Mouse (Mus musculus): Measurements from ENCODE around the gene Tmem251.

Gene Tmem251

DNA sequence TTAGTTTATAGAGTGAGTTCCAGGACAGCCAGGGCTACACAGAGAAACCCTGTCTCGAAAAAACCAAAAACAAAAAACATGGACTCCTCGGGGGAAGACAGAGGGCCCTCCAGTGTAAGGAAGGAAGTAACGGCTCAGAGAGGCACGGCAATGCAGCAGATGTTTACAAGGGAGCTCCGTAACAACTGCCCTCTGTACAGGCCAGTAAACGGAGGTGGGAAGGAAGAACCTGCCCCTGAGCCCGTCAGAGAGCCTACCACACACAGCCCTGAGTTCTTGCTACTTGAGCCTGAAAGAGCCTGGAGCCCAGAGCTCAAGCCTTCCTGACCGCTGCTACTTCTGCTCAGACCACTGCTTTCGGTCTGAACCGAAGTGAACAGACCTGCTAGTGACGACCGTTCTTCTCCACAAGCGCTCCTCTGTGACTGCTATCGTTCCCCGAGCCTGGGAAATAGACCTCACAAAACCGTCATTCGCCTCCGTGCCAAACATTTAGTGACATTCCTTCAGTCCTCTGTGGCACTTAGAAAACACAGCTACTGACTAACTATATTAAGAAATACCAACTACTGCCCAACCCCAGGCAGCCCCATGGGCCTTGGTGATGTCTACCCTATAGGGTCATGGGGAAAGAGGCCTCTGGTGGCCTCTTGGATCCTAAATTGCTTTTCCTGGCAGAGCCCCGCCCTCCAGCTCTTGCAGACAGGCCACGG, 30.3 kb upstream of the Tmem251 start:
- no peak for DNase-seq

DNA sequence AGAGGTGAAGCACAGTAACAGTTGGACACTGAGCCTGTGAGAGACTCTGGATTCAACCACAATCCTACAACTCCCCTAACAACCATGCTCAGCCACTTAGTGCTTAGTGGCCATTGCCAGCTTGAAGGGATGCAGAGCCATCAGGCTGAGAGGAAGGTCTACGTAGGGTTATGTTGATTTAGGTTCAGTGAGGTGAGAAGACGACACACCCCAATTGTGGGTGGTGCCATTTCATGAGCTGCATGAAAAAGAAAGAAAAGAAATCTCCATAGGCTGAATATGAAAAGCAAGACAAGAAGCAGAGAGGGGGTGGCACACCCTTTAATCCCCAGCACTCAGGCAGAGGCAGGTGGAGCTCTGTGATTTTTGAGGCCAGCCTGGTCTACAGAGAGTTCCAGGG, 29.4 kb upstream of the Tmem251 start:
- no peak for DNase-seq

DNA sequence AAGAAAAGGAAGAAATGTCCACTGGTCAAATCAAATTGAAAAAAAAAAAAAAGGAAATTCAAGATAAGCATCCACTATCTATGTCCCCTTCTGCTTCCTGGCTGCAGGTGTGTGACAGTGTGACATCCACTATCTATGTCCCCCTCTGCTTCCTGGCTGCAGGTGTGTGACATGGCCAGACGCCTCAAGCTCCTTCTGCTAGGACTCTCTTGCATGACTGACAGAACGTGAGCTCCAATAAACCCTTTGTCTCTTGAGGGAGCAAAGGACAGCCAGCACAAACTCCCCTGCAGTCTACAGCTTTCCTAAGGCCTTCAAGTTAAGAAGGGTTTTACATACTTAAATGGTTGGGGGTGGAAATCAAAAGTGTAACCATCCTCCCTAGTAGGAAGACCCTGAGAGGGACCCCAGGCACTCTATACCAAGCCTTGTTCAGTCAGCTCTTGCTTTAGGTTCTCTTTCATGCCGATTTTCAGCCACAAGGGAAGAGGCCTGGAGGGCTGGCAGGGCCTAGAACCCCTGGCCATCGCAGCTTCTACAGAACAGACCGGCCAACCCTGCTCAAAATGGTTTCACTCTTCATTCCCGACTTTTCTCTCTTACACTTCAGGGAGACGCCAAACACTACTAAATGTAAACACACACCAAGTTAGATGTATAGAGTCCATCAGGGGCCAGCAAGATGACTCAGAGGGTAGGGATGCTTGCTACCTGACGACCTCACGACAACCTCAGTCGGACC, 28.7 kb upstream of the Tmem251 start:
- no peak for DNase-seq

DNA sequence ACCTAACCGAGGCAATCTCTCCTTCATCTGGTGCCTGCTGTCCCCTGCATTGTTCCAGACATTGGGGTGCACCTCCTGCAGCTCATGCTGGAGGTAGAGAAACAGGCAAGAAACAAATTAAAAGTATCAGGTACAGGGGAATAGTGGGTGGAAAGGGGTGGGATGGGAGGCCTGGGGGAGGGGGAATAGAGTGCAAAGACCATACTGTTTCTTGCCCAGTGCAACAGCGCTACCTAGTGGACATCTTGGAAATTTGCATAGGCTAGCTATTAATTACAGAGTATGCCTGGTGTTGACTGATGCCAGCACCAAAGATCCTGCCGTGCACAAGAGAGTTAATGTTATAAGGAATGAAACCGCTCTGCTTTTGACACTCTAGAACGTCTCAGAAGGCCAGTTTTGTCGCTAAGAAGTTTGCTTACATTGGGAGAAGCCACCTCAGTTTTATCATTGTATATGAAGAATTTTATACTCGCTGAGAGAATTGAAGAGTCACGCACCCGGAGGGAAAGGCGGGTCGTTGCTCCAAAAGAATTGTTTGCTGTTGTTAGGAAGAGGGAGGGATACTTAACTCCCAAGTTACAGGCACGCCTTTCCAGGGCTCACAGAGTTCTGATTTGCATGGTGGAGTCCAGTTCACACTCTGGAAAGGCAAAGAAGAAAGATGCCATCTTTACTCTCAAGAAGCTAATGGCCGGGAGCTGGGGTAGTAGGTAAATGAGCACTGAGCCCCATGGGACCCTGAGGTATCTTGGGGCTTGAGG, 23.8 kb upstream of the Tmem251 start:
- DNase-seq: peak; percentile 84

DNA sequence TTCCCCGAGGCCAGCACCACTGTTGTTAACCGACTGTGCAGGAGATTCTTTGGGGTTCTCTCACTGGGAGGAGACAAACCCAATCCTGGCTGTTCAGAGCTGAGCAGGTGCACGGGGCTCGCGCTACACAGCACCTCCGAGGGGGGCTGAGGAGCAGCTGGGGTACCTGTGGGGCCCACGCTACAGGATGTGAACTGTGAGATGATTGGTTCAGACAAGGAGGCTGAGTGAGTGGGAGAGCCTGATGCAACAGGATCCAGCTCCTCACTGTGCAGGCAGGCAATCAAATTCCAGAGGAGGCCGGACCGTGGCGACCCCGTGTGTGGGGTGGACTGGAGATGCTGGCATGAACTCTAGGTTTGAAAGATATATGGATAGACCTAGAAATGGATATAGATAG, 21.1 kb upstream of the Tmem251 start:
- no peak for DNase-seq

GRCm38 (mm10) chr12:102722966-102723365, 20.6 kb upstream of the Tmem251 start:
- DNase-seq: no peak

- DNase-seq: no peak
Observed at GRCm38 (mm10) chr12:102723861-102724260, 19.7 kb upstream of the Tmem251 start.

DNA sequence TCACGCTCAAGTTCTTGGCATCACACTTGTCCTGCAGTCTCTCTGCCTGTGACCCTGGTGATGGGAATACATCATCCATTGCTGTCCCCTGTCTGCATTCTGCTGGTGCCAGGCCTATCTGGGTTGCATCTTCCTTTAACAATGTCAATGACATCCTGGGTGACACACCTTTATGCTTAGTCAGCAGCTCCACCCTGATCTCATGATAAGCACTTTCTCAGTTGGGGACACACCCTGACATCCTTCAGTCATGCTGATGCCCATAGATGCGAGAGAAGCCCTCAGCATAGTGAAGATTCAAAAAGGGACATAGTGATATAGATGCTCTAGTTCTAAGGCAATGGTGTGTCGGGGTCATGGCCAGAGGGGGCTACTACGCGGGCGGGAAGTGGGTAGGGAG, 18.4 kb upstream of the Tmem251 start:
- no peak for DNase-seq

- no peak for DNase-seq
Observed at GRCm38 (mm10) chr12:102725761-102726175, 17.8 kb upstream of the Tmem251 start.

DNA sequence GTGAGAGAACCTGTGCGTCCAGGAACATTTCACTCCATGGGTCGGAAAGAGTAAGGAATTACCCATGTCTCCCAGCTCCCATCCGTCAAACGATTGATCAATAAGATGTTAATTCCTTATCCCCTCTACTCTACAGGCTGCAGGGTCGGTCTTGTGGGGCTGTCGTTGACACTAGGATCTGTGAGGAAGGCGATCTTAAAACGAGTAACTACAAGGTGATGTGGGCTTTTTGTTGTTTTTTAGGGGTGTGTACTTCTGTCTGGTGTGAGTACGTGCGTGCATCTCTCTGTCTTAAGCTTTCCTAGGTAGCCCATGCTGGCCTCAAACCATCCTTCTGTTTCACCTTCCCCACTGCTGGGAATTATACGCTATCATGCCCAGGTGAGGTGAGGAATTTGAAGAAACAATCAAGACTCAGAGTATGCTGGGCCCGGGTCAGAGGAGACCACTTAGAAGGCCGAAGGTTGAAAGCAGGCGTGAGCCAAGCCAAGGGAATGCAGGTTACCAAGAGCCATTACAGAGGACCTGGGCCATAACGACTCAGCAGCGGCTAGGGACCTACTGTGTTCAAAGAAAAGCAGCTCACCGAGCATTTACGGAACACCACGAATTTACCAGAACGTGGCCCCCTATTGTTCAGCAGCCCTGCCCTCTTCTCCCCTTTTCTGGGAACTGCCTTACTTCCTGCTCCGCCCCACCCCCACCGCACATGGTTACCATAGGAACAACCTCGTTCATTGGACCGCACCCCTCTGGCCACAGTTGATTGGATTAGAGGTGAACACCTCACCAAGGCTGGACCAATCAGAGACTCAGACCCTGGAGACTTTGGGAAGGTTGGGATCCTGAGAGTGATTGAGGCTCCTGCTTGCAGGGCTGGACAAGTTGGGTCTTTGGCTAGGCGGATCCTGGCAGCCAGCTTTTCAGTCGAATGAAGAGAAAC, 13.4 kb upstream of the Tmem251 start:
- peak; percentile 97 for DNase-seq

GRCm38 (mm10) chr12:102730798-102731619, 12.6 kb upstream of the Tmem251 start:
- DNase-seq: peak; percentile 49

GRCm38 (mm10) chr12:102733381-102733780, 10.2 kb upstream of the Tmem251 start:
- DNase-seq: peak; percentile 67

GRCm38 (mm10) chr12:102739096-102739495, 4.5 kb upstream of the Tmem251 start:
- DNase-seq: no peak

GRCm38 (mm10) chr12:102740285-102740684, 3.3 kb upstream of the Tmem251 start:
- peak; percentile 48 for DNase-seq

- DNase-seq: no peak
Observed at GRCm38 (mm10) chr12:102742056-102742455, 1.5 kb upstream of the Tmem251 start.

- DNase-seq: no peak
Observed at GRCm38 (mm10) chr12:102743036-102743588, 450 bp upstream of the Tmem251 start.

DNA sequence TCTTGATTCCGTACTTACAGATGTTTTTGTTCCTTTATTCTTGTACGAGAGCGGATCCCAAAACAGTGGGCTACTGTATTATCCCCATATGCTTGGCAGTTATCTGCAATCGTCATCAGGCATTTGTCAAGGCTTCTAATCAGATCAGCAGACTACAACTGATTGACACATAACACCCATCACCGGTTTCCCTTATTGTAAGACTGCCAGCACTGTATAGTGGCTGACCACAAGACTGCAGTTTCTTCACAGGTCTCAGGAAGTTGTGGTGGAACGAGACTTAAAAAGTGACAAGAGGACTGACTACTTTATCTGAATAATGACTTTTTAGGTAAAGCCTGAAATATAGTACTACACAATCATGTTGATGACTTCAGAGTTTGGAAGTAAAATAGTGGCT, 1.3 kb downstream of the Tmem251 start:
- peak; percentile 21 for DNase-seq

GRCm38 (mm10) chr12:102748256-102748655, 4.7 kb downstream of the Tmem251 start:
- DNase-seq: no peak

DNA sequence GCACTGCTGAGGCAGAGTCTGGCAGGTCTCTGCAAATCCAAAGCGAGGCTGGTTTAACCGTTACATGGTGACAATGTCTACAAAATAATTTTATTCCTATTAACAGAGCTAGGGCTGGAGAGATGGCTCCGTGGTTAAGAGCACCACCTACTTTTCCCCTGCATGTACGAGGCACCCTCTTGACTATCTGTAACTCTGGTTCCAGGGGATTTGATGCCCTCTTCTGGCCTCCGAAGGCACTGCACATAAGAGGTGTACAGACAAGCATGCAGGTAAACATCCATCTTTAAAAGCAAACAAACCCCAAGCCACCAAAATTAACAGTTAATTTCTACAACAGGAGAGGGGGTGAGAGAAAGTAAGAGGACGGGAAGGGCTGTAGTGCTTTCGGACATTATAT, 12.7 kb downstream of the Tmem251 start:
- peak; percentile 42 for DNase-seq

GRCm38 (mm10) chr12:102757055-102757688, 13.6 kb downstream of the Tmem251 start:
- no peak for DNase-seq
